Comparison of ENCODE assay signal across 26 mouse cellular contexts in the genomic region with DNA sequence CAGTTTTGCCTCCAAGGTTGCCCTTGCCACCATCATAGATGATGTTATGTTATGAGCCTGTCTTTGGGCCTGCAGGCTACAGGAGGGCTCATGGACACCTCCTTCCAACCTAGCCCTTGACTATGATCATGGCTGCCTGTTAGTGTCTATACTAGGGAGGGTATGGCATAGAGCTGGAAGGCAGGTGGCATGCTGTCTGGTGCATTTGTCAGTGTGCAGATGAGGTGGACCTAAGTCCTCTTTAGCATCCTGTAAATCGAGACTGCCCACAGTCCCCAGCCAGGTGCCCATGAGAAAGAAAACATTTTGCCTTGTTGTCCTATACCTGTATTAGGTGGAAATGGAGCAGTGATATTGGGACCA. TPM values are rescaled to one million over a fixed set of nuclear protein-coding genes. Genes with fewer than 3 reads are reported as not detected.
A peak's percentile ranks its signal among the peaks of the same experiment; 100 is the strongest.
DNase-seq lines count a peak whose midpoint lies in the region; ATAC-seq lines count a peak whose summit lies in the region.
"Had no signal": no experiment of that assay in that cellular context is flagged by ENCODE, and none has a peak within 500 bp of the region (broad histone marks: within the 10 kb centered on the region; RNA-seq: fewer than 3 reads in every experiment).

No protein-coding gene starts in this region.

- H3K4me2 ChIP-seq in forebrain, embryonic 11.5 days (ENCODE audit: low read depth, low read length, severe bottlenecking) = no peak overlapping the region
- H3K4me2 ChIP-seq in forebrain, embryonic 15.5 days (replicated peaks) = no peak overlapping the region
- peak overlapping the region; percentile 32 for H3K4me2 ChIP-seq in liver, embryonic 13.5 days
- H3K4me2 ChIP-seq in liver, embryonic 11.5 days = no peak overlapping the region
- H3K4me2 ChIP-seq in midbrain, embryonic 15.5 days = no peak overlapping the region
- H3K4me2 ChIP-seq: embryonic facial prominence, embryonic 12.5 days; forebrain, embryonic 13.5 days had no signal

- H3K27ac ChIP-seq in forebrain, embryonic 11.5 days (ENCODE audit: low read depth, low read length) = no peak overlapping the region
- H3K27ac ChIP-seq in forebrain, embryonic 15.5 days (replicated peaks) = no peak overlapping the region
- H3K27ac ChIP-seq in liver, embryonic 13.5 days = peak overlapping the region; percentile 62
- no peak overlapping the region for H3K27ac ChIP-seq in liver, embryonic 11.5 days (ENCODE audit: low read depth, low read length)
- no peak overlapping the region for H3K27ac ChIP-seq in midbrain, embryonic 15.5 days
- no peak overlapping the region for H3K27ac ChIP-seq in midbrain, embryonic 10.5 days (replicated peaks)
- H3K27ac ChIP-seq: embryonic facial prominence, embryonic 10.5 days; embryonic facial prominence, embryonic 12.5 days; forebrain, embryonic 10.5 days; forebrain, embryonic 13.5 days had no signal

- H3K9ac ChIP-seq in forebrain, embryonic 11.5 days (ENCODE audit: low read length) = no peak overlapping the region
- no peak overlapping the region for H3K9ac ChIP-seq in forebrain, embryonic 15.5 days (replicated peaks)
- H3K9ac ChIP-seq in liver, embryonic 13.5 days = no peak overlapping the region
- no peak overlapping the region for H3K9ac ChIP-seq in liver, embryonic 11.5 days (ENCODE audit: low read depth, low read length)
- no peak overlapping the region for H3K9ac ChIP-seq in midbrain, embryonic 15.5 days
- H3K9ac ChIP-seq: embryonic facial prominence, embryonic 12.5 days; forebrain, embryonic 13.5 days had no signal

- no peaks in the 10 kb centered on the region for H3K27me3 ChIP-seq in forebrain, embryonic 11.5 days (ENCODE audit: control insufficient read depth, insufficient read depth, low read length)
- H3K27me3 ChIP-seq in forebrain, embryonic 15.5 days = no peaks in the 10 kb centered on the region
- H3K27me3 ChIP-seq in liver, embryonic 13.5 days = no peaks in the 10 kb centered on the region
- H3K27me3 ChIP-seq in liver, embryonic 11.5 days (replicated peaks; ENCODE audit: control insufficient read depth, insufficient read depth, low read length) = no peaks in the 10 kb centered on the region
- H3K27me3 ChIP-seq in midbrain, embryonic 15.5 days (replicated peaks) = no peaks in the 10 kb centered on the region
- H3K27me3 ChIP-seq in midbrain, embryonic 10.5 days (ENCODE audit: low read depth, poor library complexity, severe bottlenecking) = no peaks in the 10 kb centered on the region
- H3K27me3 ChIP-seq: CH12.LX; embryonic facial prominence, embryonic 12.5 days; forebrain, embryonic 13.5 days; Patski had no signal

- no peaks in the 10 kb centered on the region for H3K9me3 ChIP-seq in forebrain, embryonic 11.5 days (ENCODE audit: control insufficient read depth, low read length)
- H3K9me3 ChIP-seq in forebrain, embryonic 15.5 days = no peaks in the 10 kb centered on the region
- H3K9me3 ChIP-seq in liver, embryonic 13.5 days (replicated peaks) = no peaks in the 10 kb centered on the region
- H3K9me3 ChIP-seq in liver, embryonic 11.5 days (ENCODE audit: control insufficient read depth, low read length) = no peaks in the 10 kb centered on the region
- H3K9me3 ChIP-seq in midbrain, embryonic 15.5 days = no peaks in the 10 kb centered on the region
- no peaks in the 10 kb centered on the region for H3K9me3 ChIP-seq in midbrain, embryonic 10.5 days (replicated peaks)
- H3K9me3 ChIP-seq: embryonic facial prominence, embryonic 10.5 days; embryonic facial prominence, embryonic 12.5 days; forebrain, embryonic 10.5 days; forebrain, embryonic 13.5 days; G1E had no signal

- no peak for ATAC-seq in forebrain, embryonic 11.5 days (replicated peaks; ENCODE audit: low FRiP score)
- ATAC-seq in forebrain, embryonic 15.5 days (replicated peaks) = no peak
- ATAC-seq in liver, embryonic 13.5 days (ENCODE audit: low read depth) = no peak
- no peak for ATAC-seq in liver, embryonic 11.5 days (replicated peaks; ENCODE audit: low FRiP score)
- ATAC-seq in midbrain, embryonic 15.5 days (replicated peaks) = peak; percentile 56; the same call in 1 of the 2 replicates
- ATAC-seq in erythroid progenitor cell, adult 5-6 weeks (replicated peaks; ENCODE audit: low FRiP score, poor library complexity, severe bottlenecking) = 0 out of 2 replicates have a peak, but pooled peaks have one; percentile 20
- ATAC-seq: activated CD4-positive, CD25-positive, alpha-beta regulatory T cell, adult 4 months; CD4-positive, CD25-positive, alpha-beta regulatory T cell, adult 4 months; forebrain, embryonic 13.5 days; forebrain, embryonic 16.5 days; Patski had no signal

- no peaks in the 10 kb centered on the region for H3K36me3 ChIP-seq in forebrain, embryonic 11.5 days (ENCODE audit: control insufficient read depth, insufficient read depth, low read length)
- H3K36me3 ChIP-seq in forebrain, embryonic 15.5 days = no peaks in the 10 kb centered on the region
- H3K36me3 ChIP-seq in liver, embryonic 13.5 days = no peaks in the 10 kb centered on the region
- H3K36me3 ChIP-seq in liver, embryonic 11.5 days (ENCODE audit: control insufficient read depth, insufficient read depth, low read length) = no peaks in the 10 kb centered on the region
- H3K36me3 ChIP-seq in midbrain, embryonic 15.5 days (replicated peaks) = no peaks in the 10 kb centered on the region
- no peaks in the 10 kb centered on the region for H3K36me3 ChIP-seq in midbrain, embryonic 10.5 days
- H3K36me3 ChIP-seq: embryonic facial prominence, embryonic 10.5 days; embryonic facial prominence, embryonic 12.5 days; forebrain, embryonic 10.5 days; G1E had no signal

- DNase-seq in forebrain, embryonic 11.5 days (ENCODE audit: low spot score) = peak; percentile 37
- no peak for DNase-seq in liver, embryonic 13.5 days
- no peak for DNase-seq in liver, embryonic 11.5 days (ENCODE audit: low spot score)
- no peak for DNase-seq in midbrain, embryonic 10.5 days (ENCODE audit: low spot score)
- DNase-seq: adrenal gland, adult 8-10 months; adrenal gland, postnatal 14 days; adrenal gland, postnatal 36 days; B cell, adult 2 months; cerebellum, adult 11-12 months; cerebellum, adult 2 months; cerebellum, adult 9-10 months; cerebellum, postnatal 10 days; cerebellum, postnatal 25 days had no signal

- 93% methylated on average over 1 of the region's 1 CpGs for WGBS in forebrain, embryonic 11.5 days
- WGBS in forebrain, embryonic 15.5 days = 100% methylated on average over 1 of the region's 1 CpGs
- WGBS in liver, embryonic 13.5 days (ENCODE audit: insufficient replicate concordance) = 49% methylated on average over 1 of the region's 1 CpGs
- WGBS in liver, embryonic 11.5 days = 74% methylated on average over 1 of the region's 1 CpGs
- 88% methylated on average over 1 of the region's 1 CpGs for WGBS in midbrain, embryonic 15.5 days
- WGBS in midbrain, embryonic 10.5 days = 89% methylated on average over 1 of the region's 1 CpGs

- H3K4me1 ChIP-seq in forebrain, embryonic 11.5 days (replicated peaks; ENCODE audit: control insufficient read depth, insufficient read depth, low read length) = no peaks in the 10 kb centered on the region
- no peaks in the 10 kb centered on the region for H3K4me1 ChIP-seq in forebrain, embryonic 15.5 days
- H3K4me1 ChIP-seq in liver, embryonic 13.5 days (replicated peaks) = peaks cover 21% of the 10 kb centered on the region
- no peaks in the 10 kb centered on the region for H3K4me1 ChIP-seq in liver, embryonic 11.5 days (replicated peaks; ENCODE audit: control insufficient read depth, insufficient read depth, low read length)
- H3K4me1 ChIP-seq in midbrain, embryonic 15.5 days = no peaks in the 10 kb centered on the region
- no peaks in the 10 kb centered on the region for H3K4me1 ChIP-seq in midbrain, embryonic 10.5 days
- H3K4me1 ChIP-seq: embryonic facial prominence, embryonic 10.5 days; embryonic facial prominence, embryonic 12.5 days; forebrain, embryonic 10.5 days; forebrain, embryonic 13.5 days had no signal

- no peak overlapping the region for H3K4me3 ChIP-seq in forebrain, embryonic 11.5 days (ENCODE audit: low read depth, low read length)
- no peak overlapping the region for H3K4me3 ChIP-seq in forebrain, embryonic 15.5 days
- H3K4me3 ChIP-seq in liver, embryonic 13.5 days (replicated peaks) = no peak overlapping the region
- no peak overlapping the region for H3K4me3 ChIP-seq in liver, embryonic 11.5 days (ENCODE audit: low read depth, low read length)
- no peak overlapping the region for H3K4me3 ChIP-seq in midbrain, embryonic 15.5 days
- no peak overlapping the region for H3K4me3 ChIP-seq in midbrain, embryonic 10.5 days
- H3K4me3 ChIP-seq: embryonic facial prominence, embryonic 10.5 days; embryonic facial prominence, embryonic 12.5 days; forebrain, embryonic 10.5 days; forebrain, embryonic 13.5 days had no signal

RNA-seq across cellular contexts. Expression of gene Odc1, which starts 21.4 kb away (rescaled TPM):
- 339 and 354 TPM in 2 replicates for polyA plus RNA-seq in forebrain, embryonic 11.5 days (2014; fragmentation: Nextera tagmentation; extraction: Ambion mirVana)
- polyA plus RNA-seq in forebrain, embryonic 15.5 days (2015; fragmentation: Nextera tagmentation; extraction: Ambion mirVana) = 231 and 237 TPM in 2 replicates
- polyA plus RNA-seq in liver, embryonic 13.5 days (2015; fragmentation: Nextera tagmentation; extraction: Ambion mirVana) = 465 and 535 TPM in 2 replicates
- polyA plus RNA-seq in liver, embryonic 11.5 days (2014; fragmentation: Nextera tagmentation; extraction: Ambion mirVana) = 446 and 497 TPM in 2 replicates
- 138 and 148 TPM in 2 replicates for polyA plus RNA-seq in midbrain, embryonic 15.5 days (2015; fragmentation: Nextera tagmentation; extraction: Ambion mirVana)
- 269 and 305 TPM in 2 replicates for polyA plus RNA-seq in midbrain, embryonic 10.5 days (2016; fragmentation: Nextera tagmentation; extraction: Ambion mirVana)
- total RNA-seq in erythroid progenitor cell, adult 5-6 weeks (2015; ENCODE audit: low replicate concordance) = 1,351 and 1,432 TPM in 2 replicates
- 1,739 and 2,218 TPM in 2 replicates for total RNA-seq in erythroid progenitor cell, adult 5-6 weeks (2017; ENCODE audit: low replicate concordance)

Comparison
In these comparisons a context has a peak if more than half of its experiments do, and no peak if none do; other contexts are left out.
1. ATAC-seq: peak in midbrain, embryonic 15.5 days (single experiment) and erythroid progenitor cell, adult 5-6 weeks (single experiment); none in forebrain, embryonic 11.5 days (single experiment), forebrain, embryonic 15.5 days (single experiment), liver, embryonic 13.5 days (single experiment) and liver, embryonic 11.5 days (single experiment).